Mouse (Mus musculus) intestine, embryonic 15.5 days (tissue): ENCODE data around the gene Hap1. TPM values are rescaled to one million over a fixed set of nuclear protein-coding genes. Genes with fewer than 3 reads are reported as not detected.
"Not testable (repeated sequence)": the region's sequence is repeated elsewhere in the genome, so short reads cannot be mapped to it uniquely, and the experiment has no call there.

Source experiments
- ATAC-seq: fragments of 200-750 bp; cut with Nextera tagmentation; 2 replicates; pipeline ENCODE4 v1.8.0; 2017; ENCODE audit warnings: moderate TSS enrichment, moderate library complexity
- H3K27ac ChIP-seq: fragments of 300-500 bp; sonication (generic); 2 replicates; pipeline ENCODE4 v1.5.1; 2015; ENCODE audit warnings: mild to moderate bottlenecking, inconsistent platforms
- H3K27me3 ChIP-seq: fragments of 300-500 bp; sonication (generic); replicated peaks from 2 replicates; pipeline ENCODE4 v1.6.1; 2015; ENCODE audit warnings: inconsistent platforms
- H3K36me3 ChIP-seq: fragments of 300-500 bp; sonication (generic); 2 replicates; pipeline ENCODE4 v1.6.1; 2015; ENCODE audit warnings: inconsistent platforms
- H3K4me1 ChIP-seq: fragments of 300-500 bp; sonication (generic); replicated peaks from 2 replicates; pipeline ENCODE4 v1.6.1; 2015; ENCODE audit warnings: inconsistent platforms
- H3K4me2 ChIP-seq: fragments of 300-500 bp; sonication (generic); replicated peaks from 2 replicates; pipeline ENCODE4 v1.6.1; 2015; ENCODE audit warnings: mild to moderate bottlenecking, inconsistent platforms
- H3K4me3 ChIP-seq: fragments of 300-500 bp; sonication (generic); replicated peaks from 2 replicates; pipeline ENCODE4 v1.5.1; 2015; ENCODE audit warnings: inconsistent platforms
- H3K9ac ChIP-seq: fragments of 300-500 bp; sonication (generic); 2 replicates; pipeline ENCODE4 v1.6.1; 2015; ENCODE audit warnings: inconsistent platforms
- H3K9me3 ChIP-seq: fragments of 300-500 bp; sonication (generic); 2 replicates; pipeline ENCODE4 v1.6.1; 2016; ENCODE audit warnings: inconsistent platforms
- WGBS: fragments of 180-500 bp; shearing (Covaris S2); methylation state at CpG from one replicate; pipeline ENCODE4 v1.1.7; 2015; 5-methylcytosine and 5-hydroxymethylcytosine counted together
- polyA plus RNA-seq: library from polyadenylated mRNA; unstranded; fragments of >200 nt; fragmentation: Nextera tagmentation; extraction: Ambion mirVana; gene quantifications from 2 replicates; pipeline ENCODE4 v1.2.1, GENCODE M21; 2015

Gene Hap1
- polyA plus RNA-seq, 1 experiment from 2014 or later: 15.5 TPM

- Histone ChIP-seq H3K4me3 (no peak overlapping the region), H3K4me2 (no peak overlapping the region), H3K36me3 (peaks cover 33% of the 10 kb centered on the region), H3K27me3 (no peaks in the 10 kb centered on the region), H3K27ac (no peak overlapping the region), H3K4me1 (no peaks in the 10 kb centered on the region), H3K9me3 (no peaks in the 10 kb centered on the region), H3K9ac (no peak overlapping the region)
- 69% methylated on average over 8 of the region's 8 CpGs for WGBS
- ATAC-seq: no peak
These were observed 13.9 kb upstream of the Hap1 start for GRCm38 (mm10) chr11:100369822-100370221.

- no peak overlapping the region for H3K9ac ChIP-seq
- no peak overlapping the region for H3K27ac ChIP-seq
- H3K27me3 ChIP-seq: no peaks in the 10 kb centered on the region
- no peak for ATAC-seq
- peaks cover 29% of the 10 kb centered on the region for H3K36me3 ChIP-seq
- no peaks in the 10 kb centered on the region for H3K4me1 ChIP-seq
- H3K4me3 ChIP-seq: no peak overlapping the region
- H3K4me2 ChIP-seq: no peak overlapping the region
- no peaks in the 10 kb centered on the region for H3K9me3 ChIP-seq
- 65% methylated on average over 7 of the region's 7 CpGs for WGBS
These were observed 13.2 kb upstream of the Hap1 start for GRCm38 (mm10) chr11:100369145-100369544.

- Histone ChIP-seq H3K4me1 (peaks cover 8% of the 10 kb centered on the region; the same call in 1 of the 2 replicates), H3K36me3 (no peaks in the 10 kb centered on the region), H3K9me3 (no peaks in the 10 kb centered on the region), H3K4me3 (no peak overlapping the region), H3K27me3 (peaks cover 6% of the 10 kb centered on the region; the same call in 1 of the 2 replicates), H3K9ac (no peak overlapping the region), H3K4me2 (no peak overlapping the region), H3K27ac (no peak overlapping the region)
- ATAC-seq: peak; percentile 41; the same call in 1 of the 2 replicates
- WGBS: 18% methylated on average over 12 of the region's 12 CpGs
These were observed 7.1 kb upstream of the Hap1 start for GRCm38 (mm10) chr11:100362979-100363562.

- ATAC-seq: peak; percentile 32; the same call in 1 of the 2 replicates
- no peaks in the 10 kb centered on the region for H3K9me3 ChIP-seq
- H3K4me1 ChIP-seq: peaks cover 8% of the 10 kb centered on the region; the same call in 1 of the 2 replicates
- H3K27ac ChIP-seq: no peak overlapping the region
- WGBS: 16% methylated on average over 8 of the region's 8 CpGs
- no peak overlapping the region for H3K4me2 ChIP-seq
- no peak overlapping the region for H3K9ac ChIP-seq
- H3K4me3 ChIP-seq: no peak overlapping the region
- H3K36me3 ChIP-seq: no peaks in the 10 kb centered on the region
- peaks cover 8% of the 10 kb centered on the region; the same call in 1 of the 2 replicates for H3K27me3 ChIP-seq
These were observed 6.5 kb upstream of the Hap1 start for GRCm38 (mm10) chr11:100362209-100362978.

GRCm38 (mm10) chr11:100361059-100361458, 5.1 kb upstream of the Hap1 start:
- ATAC-seq, H3K9ac ChIP-seq, H3K4me2 ChIP-seq, H3K4me3 ChIP-seq, H3K36me3 ChIP-seq, H3K27ac ChIP-seq, H3K9me3 ChIP-seq: not testable (repeated sequence)
- Histone ChIP-seq H3K4me1 (peaks cover 13% of the 10 kb centered on the region), H3K27me3 (peaks cover 13% of the 10 kb centered on the region; the same call in 1 of the 2 replicates)
- no CpG with 5 or more reads among the region's 13 CpGs for WGBS

- H3K9ac ChIP-seq: no peak overlapping the region
- no peak overlapping the region for H3K4me3 ChIP-seq
- 73% methylated on average over 6 of the region's 6 CpGs for WGBS
- peaks cover 19% of the 10 kb centered on the region for H3K27me3 ChIP-seq
- no peaks in the 10 kb centered on the region for H3K9me3 ChIP-seq
- peaks cover 19% of the 10 kb centered on the region for H3K4me1 ChIP-seq
- H3K27ac ChIP-seq: no peak overlapping the region
- ATAC-seq: no peak
- H3K4me2 ChIP-seq: no peak overlapping the region
- H3K36me3 ChIP-seq: no peaks in the 10 kb centered on the region
These were observed 4.2 kb upstream of the Hap1 start for GRCm38 (mm10) chr11:100360175-100360574.

- Histone ChIP-seq H3K4me3 (no peak overlapping the region), H3K9me3 (no peaks in the 10 kb centered on the region), H3K9ac (no peak overlapping the region; the same call in 1 of the 2 replicates), H3K27ac (no peak overlapping the region), H3K4me2 (no peak overlapping the region), H3K27me3 (peaks cover 33% of the 10 kb centered on the region), H3K36me3 (no peaks in the 10 kb centered on the region), H3K4me1 (peaks cover 17% of the 10 kb centered on the region)
- ATAC-seq: no peak
- 51% methylated on average over 5 of the region's 5 CpGs for WGBS
These were observed 1.5 kb upstream of the Hap1 start for GRCm38 (mm10) chr11:100357408-100357807.

GRCm38 (mm10) chr11:100356819-100357211, 887 bp upstream of the Hap1 start:
- Histone ChIP-seq H3K4me1 (peaks cover 22% of the 10 kb centered on the region), H3K4me3 (peak overlapping the region; percentile 66), H3K9me3 (no peaks in the 10 kb centered on the region), H3K9ac (no peak overlapping the region; the same call in 1 of the 2 replicates), H3K27me3 (peaks cover 33% of the 10 kb centered on the region), H3K4me2 (peak overlapping the region; percentile 99), H3K27ac (no peak overlapping the region), H3K36me3 (no peaks in the 10 kb centered on the region)
- no peak for ATAC-seq
- 18% methylated on average over 9 of the region's 9 CpGs for WGBS

GRCm38 (mm10) chr11:100355151-100355951, 577 bp downstream of the Hap1 start:
- Histone ChIP-seq H3K27me3 (peaks cover 33% of the 10 kb centered on the region), H3K27ac (no peak overlapping the region)
- WGBS: 1% methylated on average over 54 of the region's 54 CpGs

GRCm38 (mm10) chr11:100352076-100352857, 3.7 kb downstream of the Hap1 start:
- no peaks in the 10 kb centered on the region for H3K36me3 ChIP-seq
- H3K4me3 ChIP-seq: no peak overlapping the region
- WGBS: 29% methylated on average over 10 of the region's 10 CpGs
- H3K9ac ChIP-seq: no peak overlapping the region
- no peak overlapping the region for H3K4me2 ChIP-seq
- no peaks in the 10 kb centered on the region for H3K9me3 ChIP-seq
- no peak for ATAC-seq
- H3K27me3 ChIP-seq: peaks cover 24% of the 10 kb centered on the region
- H3K27ac ChIP-seq: no peak overlapping the region
- H3K4me1 ChIP-seq: peaks cover 22% of the 10 kb centered on the region

More at GRCm38 (mm10) chr11:100355151-100355951, 577 bp downstream of the Hap1 start:
- ATAC-seq: peak; percentile 31; the same call in 1 of the 2 replicates
- H3K4me3 ChIP-seq: peak overlapping the region; percentile 66
- peak overlapping the region; percentile 56 for H3K9ac ChIP-seq
- peaks cover 22% of the 10 kb centered on the region for H3K4me1 ChIP-seq
- no peaks in the 10 kb centered on the region for H3K9me3 ChIP-seq
- H3K36me3 ChIP-seq: no peaks in the 10 kb centered on the region
- H3K4me2 ChIP-seq: peak overlapping the region; percentile 99

- 88% methylated on average over 10 of the region's 10 CpGs for WGBS
- Histone ChIP-seq H3K9ac (no peak overlapping the region), H3K27me3 (no peaks in the 10 kb centered on the region), H3K27ac (no peak overlapping the region), H3K9me3 (no peaks in the 10 kb centered on the region), H3K36me3 (no peaks in the 10 kb centered on the region), H3K4me3 (no peak overlapping the region), H3K4me1 (no peaks in the 10 kb centered on the region), H3K4me2 (no peak overlapping the region)
- ATAC-seq: no peak
These were observed 11.7 kb downstream of the Hap1 start for GRCm38 (mm10) chr11:100344269-100344668.
